Mouse (Mus musculus) MEL-GATA-1-ER (cell line): ENCODE data around the gene Bclaf3.
A peak's percentile ranks its signal among the peaks of the same experiment; 100 is the strongest.

ENCODE experiments used
- DNase-seq: peaks from one replicate; pipeline ENCODE4 v3.0.0-alpha.2; 2012; ENCODE audit warnings: low read depth; ENCODE audit errors: extremely low read depth

Gene Bclaf3

DNA sequence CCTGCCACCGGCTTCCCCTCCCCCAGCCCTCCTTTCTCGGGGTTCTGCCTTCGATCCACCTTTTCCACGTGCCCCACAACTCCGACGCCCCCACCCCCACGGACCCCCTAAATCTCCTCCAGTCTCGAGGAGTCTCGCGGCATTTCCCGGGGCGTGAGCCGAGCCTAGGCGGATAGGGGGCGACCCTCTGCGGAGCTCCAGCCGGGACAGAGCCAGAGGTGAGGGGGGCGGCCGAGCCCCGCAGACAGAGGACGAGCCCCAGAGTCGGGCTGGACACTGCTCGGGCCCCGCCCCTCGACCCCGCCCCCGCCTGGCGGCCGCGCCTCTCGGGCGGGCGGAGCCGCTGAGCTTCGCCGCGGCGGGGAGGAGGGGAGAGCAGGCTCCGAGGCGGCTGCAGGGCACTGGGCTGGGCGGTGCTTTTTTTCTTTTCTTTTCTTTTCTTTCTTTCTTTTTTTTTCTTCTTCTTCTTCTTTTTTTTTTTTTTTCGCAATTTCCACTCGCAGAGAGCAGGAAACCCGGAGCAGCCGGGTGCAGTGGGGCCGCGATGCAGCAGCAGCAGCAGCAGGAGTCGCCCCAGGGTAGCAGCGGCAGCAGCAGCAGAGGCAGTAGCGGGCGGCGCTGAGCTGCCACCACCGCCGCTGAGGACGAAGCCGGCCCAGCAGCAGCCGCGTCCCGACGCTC is 100.6 kb downstream of the Bclaf3 start, which contains the start of gene Sh3kbp1:
TSS of gene Sh3kbp1 (plus strand) at position 366 of the 681 bp plus-strand sequence.
- DNase-seq = no peak

DNA sequence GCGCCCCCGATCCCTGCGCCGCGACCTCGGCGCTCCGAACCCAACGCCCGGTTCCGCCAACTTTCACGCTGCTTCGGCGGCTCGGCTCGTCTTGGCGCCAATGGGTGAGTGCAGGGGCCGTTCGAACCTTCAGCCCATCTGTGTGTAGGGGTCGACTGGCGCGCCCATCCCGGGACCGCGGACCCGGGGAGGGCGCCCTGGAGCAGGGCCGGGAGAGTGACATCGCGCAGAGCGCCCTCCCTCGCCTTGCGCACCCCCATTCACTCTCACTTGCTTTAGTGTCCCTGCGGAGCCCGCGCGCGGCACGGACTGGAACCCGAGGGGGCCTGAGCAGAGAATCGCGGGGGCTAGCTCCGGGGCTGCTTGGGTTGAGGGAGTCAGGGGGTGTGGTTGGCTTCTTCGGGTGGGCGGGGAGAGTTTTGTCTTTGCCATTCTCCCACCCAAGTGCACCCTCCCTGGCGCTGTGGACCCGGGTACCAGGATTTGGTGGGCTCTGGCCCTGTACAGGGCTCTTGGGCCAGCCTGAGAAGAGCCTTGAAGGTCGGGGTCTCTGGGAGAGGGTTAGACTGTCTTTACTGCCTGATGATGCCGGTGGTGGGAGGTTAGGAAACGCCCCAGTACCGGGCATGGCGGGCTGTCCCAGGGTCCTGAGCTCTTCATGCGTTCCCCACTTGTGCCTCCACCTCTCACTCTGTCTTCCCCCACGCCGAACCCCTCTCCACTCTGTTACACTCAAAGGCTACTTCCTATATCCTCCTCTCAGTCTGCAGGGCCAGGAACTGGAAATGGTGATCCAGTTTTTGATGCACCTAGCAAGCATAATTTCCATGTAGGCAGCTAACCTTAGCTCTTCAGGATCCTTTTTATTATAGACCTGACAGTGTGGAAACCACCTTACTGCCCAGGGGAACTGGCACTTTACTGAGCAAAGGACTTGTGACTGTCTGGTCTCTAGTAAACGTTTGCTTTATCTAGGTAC is 101.4 kb downstream of the Bclaf3 start:
- DNase-seq = no peak

- no peak for DNase-seq
Measured at GRCm38 (mm10) chrX:159628629-159629028, 102.1 kb downstream of the Bclaf3 start.

- no peak for DNase-seq
Measured at GRCm38 (mm10) chrX:159629203-159629602, 102.7 kb downstream of the Bclaf3 start.

DNA sequence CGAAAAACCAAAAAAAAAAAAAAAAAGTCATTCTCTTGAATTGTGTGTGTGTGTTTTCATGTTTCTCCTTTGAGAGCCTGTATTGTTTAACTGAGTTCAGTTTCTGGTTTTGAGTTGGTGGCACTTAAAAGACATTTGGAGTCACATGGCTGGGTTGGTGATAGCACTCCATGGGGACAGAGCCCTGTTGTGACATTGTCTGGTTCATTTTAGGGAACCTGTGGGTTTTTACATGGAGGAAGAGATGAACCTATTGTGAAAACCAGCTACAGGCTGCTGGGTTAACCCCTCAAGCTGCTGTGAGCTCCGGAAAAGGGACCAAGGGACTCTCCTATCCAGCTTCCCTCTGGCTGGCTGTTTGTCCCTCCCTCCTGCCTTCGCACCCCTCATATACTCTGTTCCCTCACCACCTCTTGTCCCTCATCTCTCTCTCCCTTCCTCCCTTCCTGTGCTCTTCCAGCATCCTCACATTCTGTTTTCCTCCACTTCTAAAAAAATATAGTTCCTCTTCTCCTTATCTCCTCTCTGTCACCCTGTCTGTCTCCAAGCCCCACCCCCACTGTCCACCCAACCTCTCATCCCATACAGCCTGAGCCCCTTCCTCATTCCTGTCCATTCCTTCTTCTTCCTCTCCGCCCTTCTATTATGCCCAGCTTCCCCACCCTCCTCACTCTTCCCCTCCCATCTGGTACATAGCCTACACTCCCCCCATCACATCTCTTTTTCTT is 112.2 kb downstream of the Bclaf3 start:
- peak; percentile 82 for DNase-seq

GRCm38 (mm10) chrX:159639991-159640390 is 113.5 kb downstream of the Bclaf3 start:
- no peak for DNase-seq
